14 mouse cellular contexts compared by ENCODE assay signal in the genomic region with DNA sequence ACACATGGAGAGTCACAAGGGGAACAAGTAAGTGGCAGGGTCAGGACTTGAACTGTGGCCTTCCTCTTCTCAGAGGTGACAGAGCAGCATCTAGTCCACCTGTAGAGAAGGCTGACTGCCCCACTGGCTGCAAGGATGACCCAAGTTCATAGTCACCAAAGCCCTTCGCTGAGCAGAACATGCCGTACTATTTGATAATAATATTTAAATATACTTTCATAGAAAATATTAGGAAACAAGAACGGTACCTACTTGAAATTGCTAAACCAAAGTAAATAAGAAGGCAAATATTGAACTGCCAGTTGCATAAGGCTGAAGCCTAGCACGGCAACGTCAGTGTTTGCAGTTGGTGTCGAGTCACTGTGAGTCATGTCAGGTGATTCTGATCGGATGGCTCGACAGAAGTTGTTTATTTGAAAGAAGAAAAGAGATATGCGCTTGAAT.
DNase-seq lines count a peak whose midpoint lies in the region; ATAC-seq and TF ChIP-seq lines count a peak whose summit lies in the region.
"Had no signal": no experiment of that assay in that cellular context is flagged by ENCODE, and none has a peak within 500 bp of the region (broad histone marks: within the 10 kb centered on the region; RNA-seq: fewer than 3 reads in every experiment).

No protein-coding gene starts in this region.

- H3K4me3 ChIP-seq in G1E (ENCODE audit: low read depth, low read length), result no peak overlapping the region
- H3K4me3 ChIP-seq in liver, embryonic 14.5 days (ENCODE audit: insufficient read depth in 1 of 2, low read depth in 2 of 2, low read length in 2 of 2), result no peak overlapping the region
- H3K4me3 ChIP-seq: hindbrain, embryonic 15.5 days; limb, embryonic 10.5 days had no signal

- no peak for TF ChIP-seq CTCF in G1E (IDR thresholded peaks at IDR 0.05; ENCODE audit: low read depth, low read length)
- no peak for TF ChIP-seq CTCF in liver, embryonic 14.5 days (IDR thresholded peaks at IDR 0.05; ENCODE audit: low read depth)

- WGBS in liver, embryonic 14.5 days (ENCODE audit: insufficient replicate concordance), result 42% methylated on average over 9 of the region's 9 CpGs

- H3K27ac ChIP-seq in liver, embryonic 14.5 days, result peak overlapping the region; percentile 9; the same call in 1 of the 2 replicates
- H3K27ac ChIP-seq: hindbrain, embryonic 15.5 days; limb, embryonic 10.5 days had no signal

- H3K4me2 ChIP-seq in liver, embryonic 14.5 days (ENCODE audit: low read depth), result no peak overlapping the region
- H3K4me2 ChIP-seq: heart, embryonic 11.5 days; hindbrain, embryonic 15.5 days had no signal

- TF ChIP-seq EP300 in liver, embryonic 14.5 days (IDR thresholded peaks at IDR 0.05; ENCODE audit: low read depth), result no peak

- no peaks in the 10 kb centered on the region for H3K9me3 ChIP-seq in G1E (replicated peaks)
- H3K9me3 ChIP-seq in liver, embryonic 14.5 days (ENCODE audit: control insufficient read depth, low read length), result no peaks in the 10 kb centered on the region
- H3K9me3 ChIP-seq: hindbrain, embryonic 15.5 days; limb, embryonic 10.5 days had no signal

- H3K27me3 ChIP-seq in G1E (ENCODE audit: insufficient read depth, low read length), result no peaks in the 10 kb centered on the region
- no peaks in the 10 kb centered on the region for H3K27me3 ChIP-seq in liver, embryonic 14.5 days (ENCODE audit: control insufficient read depth, insufficient read depth, low read length)
- H3K27me3 ChIP-seq: hindbrain, embryonic 15.5 days had no signal

- DNase-seq in 3T3-L1 (ENCODE audit: low read depth, low spot score) (peak; percentile 62), G1E (ENCODE audit: low spot score) (no peak)
- peak; percentile 27 to 37 (median 37) for DNase-seq in liver, embryonic 14.5 days (ENCODE audit: low read depth in 3 of 3, low spot score in 3 of 3)
- DNase-seq in lung, postnatal 4 days, result peak; percentile 51 to 76
- no peak for DNase-seq in ovary, postnatal 14 days (ENCODE audit: low spot score)
- DNase-seq in right cerebral cortex, adult 18-20 months, result no peak
- no peak for DNase-seq in retina, embryonic 14.5 days (ENCODE audit: low spot score)
- DNase-seq: adrenal gland, postnatal 10 days; cerebellum, adult 11-12 months; forebrain, postnatal 0 days; thymus, postnatal 4 days had no signal

- no peaks in the 10 kb centered on the region for H3K36me3 ChIP-seq in G1E (replicated peaks)
- H3K36me3 ChIP-seq in liver, embryonic 14.5 days (replicated peaks; ENCODE audit: control insufficient read depth, insufficient read depth, low read depth), result no peaks in the 10 kb centered on the region
- H3K36me3 ChIP-seq: hindbrain, embryonic 15.5 days; limb, embryonic 10.5 days had no signal

- peak; percentile 59; the same call in 1 of the 2 replicates for ATAC-seq in G1E (ENCODE audit: extremely low read depth, insufficient number of reproducible peaks, low FRiP score, poor library complexity, severe bottlenecking)
- ATAC-seq in liver, embryonic 14.5 days (ENCODE audit: insufficient read depth), result peak; percentile 58
- ATAC-seq: forebrain, postnatal 0 days had no signal

- no peak overlapping the region for H3K9ac ChIP-seq in liver, embryonic 14.5 days (replicated peaks)
- H3K9ac ChIP-seq: forebrain, postnatal 0 days; hindbrain, embryonic 15.5 days had no signal

- peaks cover 19% of the 10 kb centered on the region for H3K4me1 ChIP-seq in G1E (ENCODE audit: insufficient read depth, low read depth, low read length)
- H3K4me1 ChIP-seq in liver, embryonic 14.5 days (replicated peaks; ENCODE audit: control insufficient read depth in 2 of 2, insufficient read depth in 2 of 2, low read length in 1 of 2), result peaks cover 0 to 31% of the 10 kb centered on the region in 2 experiments; a peak in 2 of 4 replicates
- H3K4me1 ChIP-seq: hindbrain, embryonic 15.5 days had no signal

Comparison
In these comparisons a context has a peak if more than half of its experiments do, and no peak if none do; other contexts are left out.
1. DNase-seq: peak in 3T3-L1 (single experiment), liver, embryonic 14.5 days (3 of 3) and lung, postnatal 4 days (2 of 2); none in G1E (single experiment), ovary, postnatal 14 days (single experiment), right cerebral cortex, adult 18-20 months (single experiment) and retina, embryonic 14.5 days (single experiment).